Mouse (Mus musculus): Measurements from ENCODE around the gene Wdhd1.

Wdhd1 gene

GRCm38 (mm10) chr14:47221567-47221966 is 55.1 kb downstream of the Wdhd1 start:
- DNase-seq (ENCODE audit: low spot score in 2 of 2), result no peak

GRCm38 (mm10) chr14:47220231-47221025 is 56.2 kb downstream of the Wdhd1 start:
- DNase-seq (ENCODE audit: low spot score in 2 of 2), result no peak

DNA sequence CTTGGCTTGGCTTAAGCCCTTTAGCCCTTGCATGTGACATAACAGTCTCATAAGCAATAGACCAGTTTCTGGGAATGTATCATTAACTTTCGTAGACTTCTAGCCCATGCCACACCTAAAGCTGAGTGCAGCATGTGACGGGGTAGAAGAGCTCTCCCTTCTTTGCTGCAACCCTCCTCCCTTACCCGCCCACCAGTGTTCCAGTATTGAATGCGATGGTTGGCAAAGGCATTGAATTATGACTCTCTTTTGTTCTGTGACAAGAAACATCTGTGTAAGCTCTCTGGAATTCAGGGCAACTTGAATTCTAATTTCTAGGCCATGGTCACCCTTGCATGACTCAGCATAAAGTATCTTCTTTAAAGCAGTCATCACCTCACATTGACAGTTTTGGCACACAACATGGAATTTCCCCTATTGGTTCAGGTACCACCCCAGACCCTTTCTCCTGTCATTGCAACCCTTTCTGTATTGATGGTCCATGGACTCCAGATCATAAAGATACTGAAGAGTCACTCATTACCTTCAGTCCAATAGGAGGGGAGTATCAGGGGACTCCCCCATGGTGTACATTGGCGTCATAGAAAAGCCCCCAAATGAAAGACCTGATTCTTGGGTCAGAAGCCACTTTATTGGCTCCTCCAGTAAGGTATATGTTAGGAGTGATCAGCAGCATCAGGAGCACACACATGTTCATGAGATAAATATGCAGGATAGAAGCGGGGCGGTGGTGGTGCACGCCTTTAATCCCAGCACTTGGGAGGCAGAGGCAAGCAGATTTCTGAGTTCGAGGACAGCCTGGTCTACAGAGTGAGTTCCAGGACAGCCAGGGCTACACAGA is 57.7 kb downstream of the Wdhd1 start:
- no peak for DNase-seq (ENCODE audit: low spot score in 2 of 2)

GRCm38 (mm10) chr14:47216541-47216940 is 60.1 kb downstream of the Wdhd1 start:
- no peak for DNase-seq (ENCODE audit: low spot score in 2 of 2)

DNA sequence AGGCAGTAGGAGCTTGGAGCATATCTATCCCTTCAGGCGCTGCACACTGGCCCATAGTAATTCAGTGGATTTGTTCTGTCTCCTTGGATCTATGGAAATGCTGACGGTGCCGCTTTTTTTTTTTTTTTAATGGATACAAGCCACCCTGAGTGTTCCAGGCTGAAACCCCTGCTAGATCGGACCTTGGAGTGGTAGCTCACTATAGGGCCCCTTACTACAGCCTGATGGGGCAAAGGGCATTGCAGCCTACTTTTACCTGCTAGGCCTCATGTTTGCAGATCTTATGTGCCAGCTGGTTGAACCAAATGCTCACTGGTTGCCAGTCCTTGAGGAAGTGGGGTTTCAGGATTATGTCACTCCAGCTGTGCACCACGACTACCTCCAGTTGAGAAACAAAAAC is 62.3 kb downstream of the Wdhd1 start:
- DNase-seq (ENCODE audit: low spot score in 2 of 2), result no peak

DNA sequence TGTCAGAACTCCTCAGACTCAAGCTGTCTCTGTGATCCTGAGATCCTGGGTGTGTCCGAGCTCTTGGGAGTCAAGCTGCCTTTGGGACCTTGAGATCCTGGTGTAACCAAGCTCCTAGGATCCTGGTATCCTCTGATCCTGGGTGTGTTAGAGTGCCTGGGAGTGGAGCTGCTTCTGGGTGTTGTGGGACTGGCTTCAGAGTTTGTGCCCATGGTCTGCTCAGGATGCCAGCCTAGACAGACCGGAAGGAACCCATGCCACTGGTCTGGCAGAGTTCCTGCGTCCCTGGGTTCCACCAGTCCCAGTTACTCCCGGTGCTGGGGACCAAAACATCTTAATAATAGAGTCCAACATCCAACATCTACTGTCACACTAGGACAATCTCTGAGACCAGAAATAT is 63.4 kb downstream of the Wdhd1 start:
- no peak for DNase-seq (ENCODE audit: low spot score in 2 of 2)

GRCm38 (mm10) chr14:47209669-47210164 is 66.9 kb downstream of the Wdhd1 start:
- no peak for DNase-seq (ENCODE audit: low spot score in 2 of 2)

- no peak for DNase-seq (ENCODE audit: low spot score in 2 of 2)
Observed at GRCm38 (mm10) chr14:47208564-47209493, 67.8 kb downstream of the Wdhd1 start.

- DNase-seq (ENCODE audit: low spot score in 2 of 2), result no peak
Observed at GRCm38 (mm10) chr14:47206601-47207000, 70.1 kb downstream of the Wdhd1 start.

DNA sequence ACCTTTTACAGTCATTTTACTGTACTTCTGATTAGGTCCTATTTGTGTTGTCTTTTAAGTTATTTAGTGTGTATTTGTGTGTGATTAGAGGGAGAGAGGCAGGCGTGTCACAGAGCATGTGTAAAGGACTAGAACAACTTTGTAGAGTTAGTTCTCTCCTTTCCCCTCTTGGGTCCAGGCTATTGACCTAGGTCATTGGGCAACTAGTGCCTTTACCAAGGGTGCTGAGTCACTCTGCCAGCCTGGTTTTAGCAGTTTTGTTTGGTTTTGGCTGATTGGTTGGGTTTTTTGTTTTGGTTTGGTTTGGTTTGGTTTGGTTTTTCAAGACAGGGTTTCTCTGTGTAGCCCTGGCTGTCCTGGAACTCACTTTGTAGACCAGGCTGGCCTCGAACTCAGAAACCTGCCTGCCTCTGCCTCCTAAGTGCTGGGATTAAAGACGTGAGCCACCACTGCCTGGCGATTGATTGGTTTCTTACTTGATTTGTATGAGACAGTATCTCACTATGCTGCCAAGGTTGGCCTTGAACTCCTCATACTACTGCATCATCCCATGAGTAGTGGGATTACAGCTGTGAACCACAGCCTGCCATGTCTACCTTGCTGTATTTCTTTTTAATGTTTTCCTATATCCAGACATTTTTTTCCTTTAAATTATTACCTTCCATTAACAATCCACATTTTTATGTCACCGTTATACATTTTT is 71.2 kb downstream of the Wdhd1 start:
- DNase-seq (ENCODE audit: low spot score in 2 of 2), result no peak

GRCm38 (mm10) chr14:47197340-47197739 is 79.3 kb downstream of the Wdhd1 start:
- DNase-seq (ENCODE audit: low spot score in 2 of 2), result no peak

DNA sequence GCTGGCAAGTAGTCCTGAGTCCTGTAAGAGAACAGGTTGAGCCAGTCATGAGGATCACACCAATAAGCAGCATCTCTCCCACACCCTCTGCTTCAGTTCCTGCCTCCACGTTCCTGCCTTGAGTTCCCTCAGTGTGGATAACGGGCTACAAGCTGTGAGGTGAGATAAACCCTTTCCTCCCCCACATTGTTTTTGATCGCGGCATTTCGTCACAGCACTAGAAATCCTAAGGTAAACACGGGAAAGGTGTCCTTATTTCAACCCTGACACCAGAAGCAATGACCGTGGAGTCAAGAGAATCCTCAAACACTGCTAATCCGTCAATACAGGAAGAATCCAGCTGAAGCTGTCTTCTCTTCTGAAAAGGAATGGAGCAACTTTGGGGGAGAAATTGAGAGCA is 79.9 kb downstream of the Wdhd1 start:
- DNase-seq (ENCODE audit: low spot score in 2 of 2), result no peak

- DNase-seq (ENCODE audit: low spot score in 2 of 2), result no peak
Observed at GRCm38 (mm10) chr14:47194096-47194495, 82.6 kb downstream of the Wdhd1 start.

DNA sequence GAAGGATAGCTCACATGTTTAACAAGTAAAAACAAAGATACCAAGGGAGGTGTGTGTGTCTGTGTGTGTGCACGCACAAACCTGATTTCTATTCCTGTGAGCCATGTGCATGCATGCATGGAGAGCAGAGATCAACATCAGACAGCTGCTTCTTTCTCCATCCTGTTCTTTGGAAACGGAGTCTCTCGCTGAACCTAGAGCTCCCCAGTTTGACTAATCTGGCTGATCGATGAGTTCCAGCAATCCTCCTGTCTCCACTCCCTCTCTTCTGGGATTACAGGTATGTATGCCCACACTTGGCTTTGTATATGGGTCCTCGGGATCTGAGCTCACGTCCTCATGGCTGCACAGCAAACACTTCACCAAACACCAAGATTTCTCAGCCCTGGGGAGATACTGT is 83.2 kb downstream of the Wdhd1 start:
- DNase-seq (ENCODE audit: low spot score in 2 of 2), result no peak

- no peak for DNase-seq (ENCODE audit: low spot score in 2 of 2)
Observed at GRCm38 (mm10) chr14:47191861-47192260, 84.8 kb downstream of the Wdhd1 start.
